Mouse (Mus musculus): ENCODE data around the gene Kcng4.

Gene Kcng4

GRCm38 (mm10) chr8:119616358-119616757 lies 19.1 kb downstream of the Kcng4 start:
- no peak for DNase-seq (ENCODE audit: low spot score in 2 of 2)

- no peak for DNase-seq (ENCODE audit: low spot score in 2 of 2)
Measured at GRCm38 (mm10) chr8:119615096-119615495, 20.4 kb downstream of the Kcng4 start.

GRCm38 (mm10) chr8:119612471-119612870 lies 23.0 kb downstream of the Kcng4 start, which contains the start of gene Adad2:
Adad2 (plus strand) TSS chr8:119612747.
- DNase-seq (ENCODE audit: low spot score in 2 of 2): no peak

- no peak for DNase-seq (ENCODE audit: low spot score in 2 of 2)
Measured at GRCm38 (mm10) chr8:119606224-119606623, 29.3 kb downstream of the Kcng4 start.

GRCm38 (mm10) chr8:119604996-119605395 lies 30.5 kb downstream of the Kcng4 start, which contains the start of gene Taf1c:
Taf1c (minus strand) TSS chr8:119605222.
- peak; percentile 87 to 91 for DNase-seq (ENCODE audit: low spot score in 2 of 2)

- DNase-seq (ENCODE audit: low spot score in 2 of 2): no peak
Measured at GRCm38 (mm10) chr8:119604398-119604803, 31.1 kb downstream of the Kcng4 start.

GRCm38 (mm10) chr8:119603771-119604170 lies 31.7 kb downstream of the Kcng4 start:
- DNase-seq (ENCODE audit: low spot score in 2 of 2): no peak

GRCm38 (mm10) chr8:119591456-119591855 lies 44.0 kb downstream of the Kcng4 start:
- DNase-seq (ENCODE audit: low spot score in 2 of 2): no peak

GRCm38 (mm10) chr8:119590348-119590747 lies 45.1 kb downstream of the Kcng4 start:
- DNase-seq (ENCODE audit: low spot score in 2 of 2): no peak

GRCm38 (mm10) chr8:119588844-119589243 lies 46.6 kb downstream of the Kcng4 start:
- no peak for DNase-seq (ENCODE audit: low spot score in 2 of 2)

GRCm38 (mm10) chr8:119588321-119588720 lies 47.2 kb downstream of the Kcng4 start:
- no peak for DNase-seq (ENCODE audit: low spot score in 2 of 2)

GRCm38 (mm10) chr8:119585901-119586300 lies 49.6 kb downstream of the Kcng4 start:
- DNase-seq (ENCODE audit: low spot score in 2 of 2): no peak

- no peak for DNase-seq (ENCODE audit: low spot score in 2 of 2)
Measured at GRCm38 (mm10) chr8:119580441-119581161, 54.9 kb downstream of the Kcng4 start.

- DNase-seq (ENCODE audit: low spot score in 2 of 2): no peak
Measured at GRCm38 (mm10) chr8:119579096-119579495, 56.4 kb downstream of the Kcng4 start.

- DNase-seq (ENCODE audit: low spot score in 2 of 2): no peak
Measured at GRCm38 (mm10) chr8:119575366-119575726, 60.1 kb downstream of the Kcng4 start.

- peak; percentile 92 to 98 for DNase-seq (ENCODE audit: low spot score in 2 of 2)
Measured at GRCm38 (mm10) chr8:119574437-119575365, 60.8 kb downstream of the Kcng4 start, which contains the start of the genes Hsdl1 and Dnaaf1. Hsdl1 (minus strand) TSS chr8:119575183. Dnaaf1 (plus strand) TSS chr8:119575235.

Data from urinary bladder, adult 18-20 months (tissue).